Mouse (Mus musculus) stomach, postnatal 0 days (tissue): Measurements from ENCODE around the gene Gsg1. TPM values are rescaled to one million over a fixed set of nuclear protein-coding genes. Genes with fewer than 3 reads are reported as not detected.

Source experiments
- ATAC-seq: fragments of 200-750 bp; cut with Nextera tagmentation; 2 replicates; pipeline ENCODE4 v1.8.0; 2017; ENCODE audit not compliant: low FRiP score, low TSS enrichment
- DNase-seq: peaks from one replicate; pipeline ENCODE4 v3.0.0-alpha.2; 2016; ENCODE audit warnings: low spot score
- H3K27ac ChIP-seq: fragments of 300-500 bp; sonication (generic); replicated peaks from 2 replicates; pipeline ENCODE4 v1.5.1; 2014; ENCODE audit warnings: mild to moderate bottlenecking, control low read depth
- H3K27me3 ChIP-seq: fragments of 300-500 bp; sonication (generic); 2 replicates; pipeline ENCODE4 v1.6.1; 2014; ENCODE audit warnings: low read length; ENCODE audit not compliant: control insufficient read depth, insufficient read depth
- H3K36me3 ChIP-seq: fragments of 300-500 bp; sonication (generic); 2 replicates; pipeline ENCODE4 v1.6.1; 2014; ENCODE audit warnings: low read length, mixed read lengths; ENCODE audit not compliant: control insufficient read depth, insufficient read depth
- H3K4me1 ChIP-seq: fragments of 300-500 bp; sonication (generic); replicated peaks from 2 replicates; pipeline ENCODE4 v1.6.1; 2014; ENCODE audit warnings: antibody characterized with exemption; ENCODE audit not compliant: control insufficient read depth, insufficient read depth
- H3K4me2 ChIP-seq: fragments of 300-500 bp; sonication (generic); replicated peaks from 2 replicates; pipeline ENCODE4 v1.6.1; 2014; ENCODE audit warnings: low read depth, mild to moderate bottlenecking, control low read depth, moderate library complexity
- H3K4me3 ChIP-seq: fragments of 300-500 bp; sonication (generic); 2 replicates; pipeline ENCODE4 v1.5.1; 2014; ENCODE audit warnings: low read depth, low read length, control low read depth
- H3K9ac ChIP-seq: fragments of 300-500 bp; sonication (generic); 2 replicates; pipeline ENCODE4 v1.6.1; 2014; ENCODE audit warnings: mild to moderate bottlenecking, low read length, control low read depth, mixed read lengths
- H3K9me3 ChIP-seq: fragments of 300-500 bp; sonication (generic); 2 replicates; pipeline ENCODE4 v1.6.1; 2016; ENCODE audit warnings: low read length; ENCODE audit not compliant: control insufficient read depth
- CTCF ChIP-seq: IDR thresholded peaks from 2 replicates; pipeline ENCODE4 v1.5.1; 2016; ENCODE audit warnings: antibody characterized with exemption, low read depth, mild to moderate bottlenecking, moderate library complexity
- EP300 ChIP-seq: optimal IDR thresholded peaks from 2 replicates; pipeline ENCODE3; 2016; ENCODE audit warnings: antibody characterized with exemption
- WGBS: fragments of 180-500 bp; shearing (Covaris S2); extraction: QIAGEN DNeasy Blood & Tissue Kit; methylation state at CpG from one replicate; pipeline ENCODE4 v1.1.7; 2014; 5-methylcytosine and 5-hydroxymethylcytosine counted together
- polyA plus RNA-seq: library from polyadenylated mRNA; unstranded; fragments of >200 nt; fragmentation: Nextera tagmentation; extraction: Ambion mirVana; gene quantifications from 2 replicates; pipeline ENCODE4 v1.2.1, GENCODE M21; 2015

Gsg1 gene
- polyA plus RNA-seq, result 0.50 and 0.80 TPM in 2 replicates

GRCm38 (mm10) chr6:135254153-135254552 is at the start of gene Gsg1:
Gene Gsg1, minus strand, starts transcription at chr6:135254351.
- TF ChIP-seq CTCF, result peak; percentile 31; the same call in 1 of the 2 replicates
- no peak for TF ChIP-seq EP300
- Histone ChIP-seq H3K36me3 (no peaks in the 10 kb centered on the region), H3K4me3 (no peak within 1 kb of the TSS), H3K27me3 (no peaks in the 10 kb centered on the region), H3K4me1 (0 out of 2 replicates have a peak, but pooled peaks cover 2% of the 10 kb centered on the region), H3K9ac (no peak within 1 kb of the TSS), H3K27ac (0 out of 2 replicates have a peak within 1 kb of the TSS, but pooled peaks have one; percentile 81), H3K9me3 (no peaks in the 10 kb centered on the region), H3K4me2 (no peak within 1 kb of the TSS)
- DNase-seq (no peak), ATAC-seq (no peak)
- WGBS, result 84% methylated on average over 7 of the region's 7 CpGs

DNA sequence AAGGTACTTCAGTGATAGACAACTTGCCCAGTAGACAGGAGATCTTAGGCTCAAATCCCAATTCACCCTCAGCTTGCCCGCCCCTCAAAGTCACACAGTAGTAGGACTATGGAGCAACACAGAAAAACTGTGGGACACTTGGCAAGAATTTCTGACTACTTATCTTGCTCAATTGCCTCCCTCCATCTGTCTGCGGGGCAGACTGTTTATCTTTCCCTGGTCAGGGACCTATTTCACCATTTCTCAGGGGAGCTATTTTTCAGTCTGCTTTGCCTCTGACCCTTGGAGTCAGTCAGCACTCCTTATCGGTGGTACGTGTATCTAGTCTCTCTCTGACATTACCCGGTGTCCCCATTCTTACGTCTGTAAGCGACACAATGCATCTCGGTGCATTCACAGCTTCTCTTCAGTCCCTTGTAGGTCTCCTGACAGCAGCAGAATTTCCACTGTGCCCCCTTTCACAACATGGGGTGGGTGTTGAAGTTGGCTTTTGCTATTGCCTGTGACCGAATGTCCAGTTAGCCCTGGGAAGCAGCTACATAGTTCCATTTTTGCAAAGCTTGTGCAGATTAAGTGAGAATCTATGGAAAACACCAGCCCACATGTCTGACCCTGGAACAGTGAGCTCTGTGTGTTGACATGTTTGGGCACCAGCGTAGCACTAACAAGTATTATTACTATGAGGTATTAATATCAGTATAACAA is 48.4 kb upstream of the Gsg1 start:
- ATAC-seq (no peak), DNase-seq (no peak)
- TF ChIP-seq EP300 (no peak), CTCF (no peak)

DNA sequence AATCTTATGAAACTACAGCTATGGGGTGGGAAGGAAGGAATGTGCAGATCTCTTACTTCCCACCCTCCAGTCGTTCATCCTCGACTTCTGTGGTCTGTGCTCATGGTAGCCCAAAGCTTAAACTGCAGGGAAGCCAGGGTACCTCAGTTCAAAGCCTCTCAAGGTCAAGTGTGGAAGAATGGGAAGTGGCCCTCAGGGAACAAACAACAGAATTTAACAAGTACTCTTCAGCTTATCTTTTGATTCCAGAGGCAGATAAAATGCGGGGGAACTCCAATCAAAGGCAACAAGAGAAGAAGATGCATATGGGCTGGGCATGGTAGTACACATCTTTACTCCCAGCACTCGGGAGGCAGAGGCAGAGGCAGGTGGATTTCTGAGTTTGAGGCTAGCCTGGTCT is 46.3 kb upstream of the Gsg1 start:
- H3K9me3 ChIP-seq, result no peaks in the 10 kb centered on the region
- peaks cover 4% of the 10 kb centered on the region for H3K4me1 ChIP-seq
- 80% methylated on average over 4 of the region's 4 CpGs for WGBS
- H3K9ac ChIP-seq, result no peak overlapping the region
- no peaks in the 10 kb centered on the region for H3K36me3 ChIP-seq
- no peak for TF ChIP-seq EP300
- no peak for TF ChIP-seq CTCF
- DNase-seq, result no peak
- no peaks in the 10 kb centered on the region for H3K27me3 ChIP-seq
- H3K4me2 ChIP-seq, result no peak overlapping the region
- no peak for ATAC-seq
- H3K4me3 ChIP-seq, result no peak overlapping the region
- no peak overlapping the region for H3K27ac ChIP-seq

More for the DNA sequence above, 48.4 kb upstream of the Gsg1 start:
- no peak overlapping the region for H3K27ac ChIP-seq
- no peaks in the 10 kb centered on the region for H3K36me3 ChIP-seq
- H3K4me1 ChIP-seq, result no peaks in the 10 kb centered on the region
- no peaks in the 10 kb centered on the region for H3K9me3 ChIP-seq
- 68% methylated on average over 10 of the region's 10 CpGs for WGBS
- no peak overlapping the region for H3K4me2 ChIP-seq
- no peaks in the 10 kb centered on the region for H3K27me3 ChIP-seq
- H3K4me3 ChIP-seq, result no peak overlapping the region
- no peak overlapping the region for H3K9ac ChIP-seq

DNA sequence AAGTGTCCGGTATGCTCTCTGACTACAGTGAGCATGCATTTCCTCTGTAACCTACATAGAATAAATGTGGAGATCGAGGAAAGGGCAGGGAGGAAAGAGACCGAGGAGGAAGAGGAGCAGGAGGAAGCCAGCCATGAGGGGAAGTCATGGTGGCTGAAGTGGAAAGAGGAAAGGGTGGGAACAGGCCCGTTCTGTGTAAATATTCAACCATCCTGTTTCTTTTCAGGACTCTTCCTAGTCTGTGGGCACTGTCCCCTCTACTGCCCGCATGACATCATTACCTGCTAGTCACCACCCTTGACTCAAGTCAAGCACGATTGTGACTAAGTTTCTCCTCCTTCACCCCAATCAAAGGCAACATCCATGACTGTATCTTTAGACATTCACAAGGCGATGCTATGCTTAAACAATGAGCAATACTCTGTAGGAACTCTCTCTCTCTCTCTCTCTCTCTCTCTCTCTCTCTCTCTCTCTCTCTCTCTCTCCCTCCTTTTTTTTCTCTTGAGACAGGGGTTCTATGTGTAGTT is 44.9 kb upstream of the Gsg1 start:
- TF ChIP-seq EP300, result no peak
- no peak for TF ChIP-seq CTCF
- Histone ChIP-seq H3K9ac (no peak overlapping the region), H3K9me3 (no peaks in the 10 kb centered on the region), H3K36me3 (no peaks in the 10 kb centered on the region), H3K4me2 (no peak overlapping the region), H3K27ac (peak overlapping the region; percentile 35; the same call in 1 of the 2 replicates), H3K4me1 (peaks cover 4% of the 10 kb centered on the region), H3K27me3 (no peaks in the 10 kb centered on the region), H3K4me3 (no peak overlapping the region)
- DNase-seq (no peak), ATAC-seq (0 out of 2 replicates have a peak, but pooled peaks have one; percentile 14)
- 77% methylated on average over 7 of the region's 7 CpGs for WGBS

DNA sequence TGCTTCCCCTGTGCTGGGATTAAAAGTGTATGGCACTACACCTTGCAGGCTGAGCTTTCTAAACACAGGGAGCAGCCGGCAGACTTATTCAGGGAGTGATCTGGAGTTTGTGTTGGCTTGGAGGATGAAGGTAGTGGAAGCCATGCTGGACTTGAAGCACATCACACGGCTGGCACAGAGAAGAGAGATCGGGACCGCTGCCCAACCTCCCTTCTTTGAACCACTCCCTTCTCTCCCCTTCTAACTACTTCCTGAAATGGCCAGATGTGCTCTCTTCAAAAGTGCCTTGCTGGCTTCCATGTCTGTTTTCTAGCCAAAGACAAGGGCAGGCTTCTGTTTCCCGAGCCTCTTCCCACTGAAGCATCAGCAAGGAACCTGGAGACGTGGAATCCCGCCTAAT is 43.4 kb upstream of the Gsg1 start:
- no peaks in the 10 kb centered on the region for H3K36me3 ChIP-seq
- H3K9ac ChIP-seq, result no peak overlapping the region
- no peak overlapping the region for H3K4me3 ChIP-seq
- no peak for ATAC-seq
- TF ChIP-seq CTCF (no peak), EP300 (no peak)
- no peak for DNase-seq
- no peak overlapping the region for H3K27ac ChIP-seq
- H3K9me3 ChIP-seq, result no peaks in the 10 kb centered on the region
- no peak overlapping the region for H3K4me2 ChIP-seq
- 71% methylated on average over 7 of the region's 7 CpGs for WGBS
- peaks cover 4% of the 10 kb centered on the region for H3K4me1 ChIP-seq
- no peaks in the 10 kb centered on the region for H3K27me3 ChIP-seq

DNA sequence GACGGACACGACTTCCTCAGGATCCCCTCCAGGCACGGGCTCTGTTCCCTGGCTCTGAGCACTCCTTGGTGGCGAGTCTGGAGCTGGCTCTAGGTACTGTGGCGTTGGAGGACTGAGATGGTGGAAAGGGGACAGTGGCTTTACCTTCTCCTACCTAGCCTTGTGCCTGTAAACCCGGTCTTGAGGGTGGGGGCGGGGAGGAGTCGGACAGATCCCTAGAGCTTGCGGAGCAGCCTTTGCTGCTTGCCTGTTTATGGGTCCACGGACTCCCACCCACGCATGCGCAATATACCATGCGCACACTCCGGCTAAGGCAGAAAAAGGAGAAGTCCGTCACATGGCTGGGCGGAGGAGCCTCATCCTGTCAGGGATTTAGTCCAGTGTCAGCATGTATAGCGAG is 42.1 kb upstream of the Gsg1 start:
- H3K4me1 ChIP-seq, result peaks cover 4% of the 10 kb centered on the region
- no peak overlapping the region for H3K4me3 ChIP-seq
- TF ChIP-seq CTCF (no peak), EP300 (no peak)
- peak overlapping the region; percentile 76 for H3K27ac ChIP-seq
- no peaks in the 10 kb centered on the region for H3K9me3 ChIP-seq
- ATAC-seq (no peak; the same call in 1 of the 2 replicates), DNase-seq (no peak)
- no peak overlapping the region; the same call in 1 of the 2 replicates for H3K9ac ChIP-seq
- H3K36me3 ChIP-seq, result no peaks in the 10 kb centered on the region
- peak overlapping the region; percentile 8; the same call in 1 of the 2 replicates for H3K4me2 ChIP-seq
- 43% methylated on average over 17 of the region's 17 CpGs for WGBS
- H3K27me3 ChIP-seq, result no peaks in the 10 kb centered on the region
